Mouse (Mus musculus): ENCODE measurements around the gene Cpsf6. TPM values are rescaled to one million over a fixed set of nuclear protein-coding genes. Genes with fewer than 3 reads are reported as not detected.

Gene Cpsf6
- polyA plus RNA-seq, 1 experiment: 36.6 TPM

GRCm38 (mm10) chr10:117399196-117399595, 19.4 kb upstream of the Cpsf6 start:
- Histone ChIP-seq H3K79me3 (ENCODE audit: low read depth) (no peaks in the 10 kb centered on the region), H3K4me3 (ENCODE audit: insufficient read depth, poor library complexity, severe bottlenecking) (no peak overlapping the region), H3K27me3 (ENCODE audit: control insufficient read depth, insufficient read depth, insufficient read length) (no peaks in the 10 kb centered on the region), H3ac (ENCODE audit: control insufficient read depth, insufficient read length, low read depth) (no peak overlapping the region), H3K36me3 (ENCODE audit: control insufficient read depth, insufficient read depth) (no peaks in the 10 kb centered on the region), H3K79me2 (ENCODE audit: control insufficient read depth, insufficient read depth) (no peaks in the 10 kb centered on the region)
- no peak for TF ChIP-seq USF1 (IDR thresholded peaks at IDR 0.05; ENCODE audit: low read depth)
- TF ChIP-seq CEBPB (IDR thresholded peaks at IDR 0.05; ENCODE audit: low read depth): no peak
- TF ChIP-seq MAX (IDR thresholded peaks at IDR 0.05): no peak
- no peak for TF ChIP-seq MYOD1 (IDR thresholded peaks at IDR 0.05; ENCODE audit: control insufficient read depth, insufficient read length, low read depth)
- TF ChIP-seq CTCF (IDR thresholded peaks at IDR 0.05; ENCODE audit: control insufficient read depth, insufficient read depth, insufficient read length): no peak
- no peak for TF ChIP-seq MYOG (IDR thresholded peaks at IDR 0.05; ENCODE audit: control insufficient read depth, extremely low read depth, insufficient read length)
- TF ChIP-seq FOSL1 (IDR thresholded peaks at IDR 0.05; ENCODE audit: insufficient read depth, low read length, poor library complexity, severe bottlenecking): no peak

DNA sequence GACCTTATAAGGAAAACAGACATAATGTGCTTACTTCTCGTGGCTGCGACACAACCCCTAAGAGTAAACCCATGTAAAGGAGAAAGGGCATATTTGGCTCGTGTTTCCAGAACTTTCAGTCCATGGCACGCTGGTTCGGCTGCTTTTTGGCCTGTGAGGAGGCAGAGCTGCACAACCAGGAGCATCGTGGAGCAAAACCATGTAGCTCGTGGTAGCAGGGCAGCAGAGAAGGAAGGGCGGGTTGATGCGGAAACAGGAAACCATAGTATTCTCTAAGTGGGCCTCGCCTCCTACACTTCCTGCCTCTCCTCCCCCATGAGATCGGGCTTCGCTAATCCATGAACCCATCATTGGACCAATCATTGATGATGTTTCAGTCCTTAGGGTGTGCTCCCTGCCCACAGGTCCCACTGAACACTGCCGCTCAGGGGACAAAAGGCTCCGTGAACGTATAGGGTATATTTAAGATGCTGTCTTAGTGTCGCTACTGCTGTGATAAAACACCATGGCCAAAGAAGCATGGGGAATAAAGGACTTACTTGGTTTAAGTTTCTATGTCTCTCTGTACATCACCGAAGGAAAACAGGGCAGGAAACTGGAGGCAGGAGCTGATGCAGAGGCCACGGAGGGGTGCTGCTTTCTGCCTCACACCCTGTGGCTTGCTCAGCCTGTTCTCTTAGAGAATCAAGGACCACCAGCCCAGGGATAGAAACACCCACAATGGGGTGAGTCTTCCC, 18.4 kb upstream of the Cpsf6 start:
- H3K79me3 ChIP-seq (ENCODE audit: low read depth): no peaks in the 10 kb centered on the region
- H3K4me3 ChIP-seq (ENCODE audit: insufficient read depth, poor library complexity, severe bottlenecking): no peak overlapping the region
- TF ChIP-seq MYOG (IDR thresholded peaks at IDR 0.05; ENCODE audit: control insufficient read depth, extremely low read depth, insufficient read length) (no peak), CTCF (IDR thresholded peaks at IDR 0.05; ENCODE audit: control insufficient read depth, insufficient read depth, insufficient read length) (no peak), MAX (IDR thresholded peaks at IDR 0.05) (no peak), USF1 (IDR thresholded peaks at IDR 0.05; ENCODE audit: low read depth) (no peak), CEBPB (IDR thresholded peaks at IDR 0.05; ENCODE audit: low read depth) (no peak), MYOD1 (IDR thresholded peaks at IDR 0.05; ENCODE audit: control insufficient read depth, insufficient read length, low read depth) (no peak), FOSL1 (IDR thresholded peaks at IDR 0.05; ENCODE audit: insufficient read depth, low read length, poor library complexity, severe bottlenecking) (no peak)
- H3ac ChIP-seq (ENCODE audit: control insufficient read depth, insufficient read length, low read depth): no peak overlapping the region
- no peaks in the 10 kb centered on the region for H3K27me3 ChIP-seq (ENCODE audit: control insufficient read depth, insufficient read depth, insufficient read length)
- no peaks in the 10 kb centered on the region for H3K36me3 ChIP-seq (ENCODE audit: control insufficient read depth, insufficient read depth)
- H3K79me2 ChIP-seq (ENCODE audit: control insufficient read depth, insufficient read depth): no peaks in the 10 kb centered on the region

GRCm38 (mm10) chr10:117397106-117397625, 17.4 kb upstream of the Cpsf6 start:
- H3K27me3 ChIP-seq (ENCODE audit: control insufficient read depth, insufficient read depth, insufficient read length): no peaks in the 10 kb centered on the region
- no peaks in the 10 kb centered on the region for H3K79me2 ChIP-seq (ENCODE audit: control insufficient read depth, insufficient read depth)
- TF ChIP-seq USF1 (IDR thresholded peaks at IDR 0.05; ENCODE audit: low read depth) (no peak), FOSL1 (IDR thresholded peaks at IDR 0.05; ENCODE audit: insufficient read depth, low read length, poor library complexity, severe bottlenecking) (no peak), MYOG (IDR thresholded peaks at IDR 0.05; ENCODE audit: control insufficient read depth, extremely low read depth, insufficient read length) (no peak), CTCF (IDR thresholded peaks at IDR 0.05; ENCODE audit: control insufficient read depth, insufficient read depth, insufficient read length) (no peak), MAX (IDR thresholded peaks at IDR 0.05) (no peak), MYOD1 (IDR thresholded peaks at IDR 0.05; ENCODE audit: control insufficient read depth, insufficient read length, low read depth) (no peak), CEBPB (IDR thresholded peaks at IDR 0.05; ENCODE audit: low read depth) (no peak)
- H3ac ChIP-seq (ENCODE audit: control insufficient read depth, insufficient read length, low read depth): no peak overlapping the region
- H3K36me3 ChIP-seq (ENCODE audit: control insufficient read depth, insufficient read depth): no peaks in the 10 kb centered on the region
- no peak overlapping the region for H3K4me3 ChIP-seq (ENCODE audit: insufficient read depth, poor library complexity, severe bottlenecking)
- H3K79me3 ChIP-seq (ENCODE audit: low read depth): no peaks in the 10 kb centered on the region

DNA sequence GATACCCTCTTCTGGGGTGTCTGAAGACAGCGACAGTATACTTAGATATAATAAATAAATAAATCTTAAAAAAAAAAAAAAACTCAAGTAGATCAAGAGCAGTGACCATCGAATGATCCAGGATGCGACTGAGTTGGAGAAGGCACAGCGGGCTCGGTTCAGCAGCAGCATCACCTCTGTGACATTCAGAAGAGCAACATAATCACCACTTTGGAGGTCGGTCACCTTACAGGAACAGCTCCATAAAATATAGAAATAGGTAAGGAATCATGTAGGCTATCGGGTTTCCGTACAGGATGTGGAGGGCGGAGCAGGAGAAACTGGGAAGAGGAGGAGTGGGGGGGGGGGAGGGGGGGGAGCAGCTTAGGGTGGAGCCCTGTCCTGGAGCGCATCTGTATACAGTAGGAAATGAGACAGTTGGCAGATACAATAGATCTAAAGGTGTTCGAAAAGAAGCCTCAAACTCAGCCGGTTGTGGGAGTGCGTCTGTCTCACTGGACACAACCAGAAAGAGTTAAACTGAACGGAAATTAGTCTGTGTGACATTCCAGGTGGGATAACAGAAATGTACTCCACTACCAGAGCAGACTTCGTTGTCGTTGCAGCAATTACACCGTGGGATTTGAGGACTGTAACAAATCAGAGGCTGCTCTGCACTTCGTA, 16.7 kb upstream of the Cpsf6 start:
- Histone ChIP-seq H3K4me3 (ENCODE audit: insufficient read depth, poor library complexity, severe bottlenecking) (no peak overlapping the region), H3K36me3 (ENCODE audit: control insufficient read depth, insufficient read depth) (no peaks in the 10 kb centered on the region), H3ac (ENCODE audit: control insufficient read depth, insufficient read length, low read depth) (no peak overlapping the region), H3K79me2 (ENCODE audit: control insufficient read depth, insufficient read depth) (no peaks in the 10 kb centered on the region), H3K27me3 (ENCODE audit: control insufficient read depth, insufficient read depth, insufficient read length) (no peaks in the 10 kb centered on the region), H3K79me3 (ENCODE audit: low read depth) (no peaks in the 10 kb centered on the region)
- no peak for TF ChIP-seq CTCF (IDR thresholded peaks at IDR 0.05; ENCODE audit: control insufficient read depth, insufficient read depth, insufficient read length)
- no peak for TF ChIP-seq MYOD1 (IDR thresholded peaks at IDR 0.05; ENCODE audit: control insufficient read depth, insufficient read length, low read depth)
- TF ChIP-seq MYOG (IDR thresholded peaks at IDR 0.05; ENCODE audit: control insufficient read depth, extremely low read depth, insufficient read length): no peak
- TF ChIP-seq FOSL1 (IDR thresholded peaks at IDR 0.05; ENCODE audit: insufficient read depth, low read length, poor library complexity, severe bottlenecking): no peak
- no peak for TF ChIP-seq MAX (IDR thresholded peaks at IDR 0.05)
- no peak for TF ChIP-seq CEBPB (IDR thresholded peaks at IDR 0.05; ENCODE audit: low read depth)
- no peak for TF ChIP-seq USF1 (IDR thresholded peaks at IDR 0.05; ENCODE audit: low read depth)

- H3K79me3 ChIP-seq (ENCODE audit: low read depth): no peaks in the 10 kb centered on the region
- H3K4me3 ChIP-seq (ENCODE audit: insufficient read depth, poor library complexity, severe bottlenecking): no peak overlapping the region
- H3K79me2 ChIP-seq (ENCODE audit: control insufficient read depth, insufficient read depth): no peaks in the 10 kb centered on the region
- no peak overlapping the region for H3ac ChIP-seq (ENCODE audit: control insufficient read depth, insufficient read length, low read depth)
- TF ChIP-seq MYOD1 (IDR thresholded peaks at IDR 0.05; ENCODE audit: control insufficient read depth, insufficient read length, low read depth) (no peak), CEBPB (IDR thresholded peaks at IDR 0.05; ENCODE audit: low read depth) (no peak), USF1 (IDR thresholded peaks at IDR 0.05; ENCODE audit: low read depth) (no peak), CTCF (IDR thresholded peaks at IDR 0.05; ENCODE audit: control insufficient read depth, insufficient read depth, insufficient read length) (no peak), FOSL1 (IDR thresholded peaks at IDR 0.05; ENCODE audit: insufficient read depth, low read length, poor library complexity, severe bottlenecking) (no peak), MYOG (IDR thresholded peaks at IDR 0.05; ENCODE audit: control insufficient read depth, extremely low read depth, insufficient read length) (no peak), MAX (IDR thresholded peaks at IDR 0.05) (no peak)
- no peaks in the 10 kb centered on the region for H3K27me3 ChIP-seq (ENCODE audit: control insufficient read depth, insufficient read depth, insufficient read length)
- no peaks in the 10 kb centered on the region for H3K36me3 ChIP-seq (ENCODE audit: control insufficient read depth, insufficient read depth)
Observed at GRCm38 (mm10) chr10:117395801-117396200, 16.0 kb upstream of the Cpsf6 start.

All from C2C12 (cell line).